Mouse (Mus musculus) limb, embryonic 13.5 days (tissue): ENCODE data around the gene Idh3g. TPM values are rescaled to one million over a fixed set of nuclear protein-coding genes. Genes with fewer than 3 reads are reported as not detected.
"Not testable (repeated sequence)": the region's sequence is repeated elsewhere in the genome, so short reads cannot be mapped to it uniquely, and the experiment has no call there.

Experiments used
- ATAC-seq: fragments of 200-750 bp; cut with Nextera tagmentation; 2 replicates; pipeline ENCODE4 v1.8.0; 2017; ENCODE audit warnings: low read depth, moderate number of reproducible peaks, moderate TSS enrichment; ENCODE audit not compliant: low FRiP score
- H3K27ac ChIP-seq: fragments of 300-500 bp; sonication (generic); 2 replicates; pipeline ENCODE4 v1.5.1; 2015; ENCODE audit warnings: inconsistent platforms, mild to moderate bottlenecking, moderate library complexity
- H3K27me3 ChIP-seq: fragments of 300-500 bp; sonication (generic); 2 replicates; pipeline ENCODE4 v1.6.1; 2015; ENCODE audit warnings: mild to moderate bottlenecking, inconsistent platforms
- H3K36me3 ChIP-seq: fragments of 300-500 bp; sonication (generic); 2 replicates; pipeline ENCODE4 v1.6.1; 2015; ENCODE audit warnings: inconsistent platforms, mild to moderate bottlenecking, moderate library complexity
- H3K4me1 ChIP-seq: fragments of 300-500 bp; sonication (generic); 2 replicates; pipeline ENCODE4 v1.6.1; 2015; ENCODE audit warnings: inconsistent platforms
- H3K4me2 ChIP-seq: fragments of 300-500 bp; sonication (generic); replicated peaks from 2 replicates; pipeline ENCODE4 v1.6.1; 2015; ENCODE audit warnings: inconsistent platforms, mild to moderate bottlenecking, moderate library complexity
- H3K4me3 ChIP-seq: fragments of 300-500 bp; sonication (generic); 2 replicates; pipeline ENCODE4 v1.5.1; 2015; ENCODE audit warnings: moderate library complexity, mild to moderate bottlenecking, inconsistent platforms
- H3K9ac ChIP-seq: fragments of 300-500 bp; sonication (generic); 2 replicates; pipeline ENCODE4 v1.6.1; 2015; ENCODE audit warnings: mild to moderate bottlenecking, inconsistent platforms
- H3K9me3 ChIP-seq: fragments of 300-500 bp; sonication (generic); 2 replicates; pipeline ENCODE4 v1.6.1; 2016; ENCODE audit warnings: inconsistent platforms
- WGBS: fragments of 180-500 bp; shearing (Covaris S2); methylation state at CpG from one replicate; pipeline ENCODE4 v1.1.7; 2015; 5-methylcytosine and 5-hydroxymethylcytosine counted together
- polyA plus RNA-seq: library from polyadenylated mRNA; unstranded; fragments of >200 nt; fragmentation: Nextera tagmentation; extraction: Ambion mirVana; gene quantifications from 2 replicates; pipeline ENCODE4 v1.2.1, GENCODE M21; 2015

Gene Idh3g
- polyA plus RNA-seq, 1 experiment from 2014 or later, result 200 TPM

GRCm38 (mm10) chrX:73744774-73745481 is 41.8 kb downstream of the Idh3g start:
- WGBS, result 70% methylated on average over 1 of the region's 1 CpGs
- no peak overlapping the region for H3K27ac ChIP-seq
- H3K4me2 ChIP-seq, result no peak overlapping the region
- H3K4me1 ChIP-seq, result no peaks in the 10 kb centered on the region
- H3K9me3 ChIP-seq, result no peaks in the 10 kb centered on the region
- no peaks in the 10 kb centered on the region for H3K27me3 ChIP-seq
- no peak overlapping the region for H3K4me3 ChIP-seq
- H3K36me3 ChIP-seq, result no peaks in the 10 kb centered on the region
- ATAC-seq, result no peak
- no peak overlapping the region for H3K9ac ChIP-seq

DNA sequence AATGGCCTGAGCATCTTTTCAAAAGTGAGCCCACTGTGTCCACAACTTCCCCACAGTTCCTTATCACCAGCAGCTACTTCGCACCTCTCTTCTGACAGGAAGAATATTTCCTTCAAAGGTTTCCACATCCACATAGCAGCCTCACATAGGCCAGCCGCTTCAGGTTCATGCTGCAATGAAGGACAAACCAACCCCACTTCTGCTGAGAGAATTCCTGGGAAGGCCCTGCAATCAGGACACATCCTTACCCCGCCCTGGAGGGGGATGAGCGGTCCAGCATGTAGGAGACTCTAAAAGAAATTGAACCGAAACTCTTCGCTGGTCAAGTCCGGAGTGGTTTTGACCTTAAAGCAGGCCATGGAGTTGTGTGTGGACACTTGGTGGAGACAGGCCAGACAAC is 46.9 kb downstream of the Idh3g start:
- WGBS, result 92% methylated on average over 7 of the region's 7 CpGs
- H3K4me1 ChIP-seq, H3K4me3 ChIP-seq, H3K27ac ChIP-seq, H3K36me3 ChIP-seq, H3K4me2 ChIP-seq, ATAC-seq, H3K27me3 ChIP-seq, H3K9ac ChIP-seq, H3K9me3 ChIP-seq: not testable (repeated sequence)

- Histone ChIP-seq H3K4me1 (no peaks in the 10 kb centered on the region), H3K4me2 (no peak overlapping the region), H3K4me3 (no peak overlapping the region), H3K27me3 (no peaks in the 10 kb centered on the region), H3K27ac (no peak overlapping the region), H3K9ac (no peak overlapping the region), H3K9me3 (no peaks in the 10 kb centered on the region), H3K36me3 (no peaks in the 10 kb centered on the region)
- ATAC-seq, result no peak
- 63% methylated on average over 5 of the region's 5 CpGs for WGBS
Observed at GRCm38 (mm10) chrX:73739151-73739550, 47.5 kb downstream of the Idh3g start.

- no peak for ATAC-seq
- H3K27ac ChIP-seq, result no peak overlapping the region
- H3K4me2 ChIP-seq, result no peak overlapping the region
- 100% methylated on average over 1 of the region's 1 CpGs for WGBS
- H3K4me3 ChIP-seq, result no peak overlapping the region
- no peaks in the 10 kb centered on the region for H3K4me1 ChIP-seq
- H3K27me3 ChIP-seq, result no peaks in the 10 kb centered on the region
- no peak overlapping the region for H3K9ac ChIP-seq
- no peaks in the 10 kb centered on the region for H3K9me3 ChIP-seq
- no peaks in the 10 kb centered on the region for H3K36me3 ChIP-seq
Observed at GRCm38 (mm10) chrX:73738155-73738554, 48.5 kb downstream of the Idh3g start.

GRCm38 (mm10) chrX:73730908-73731307 is 55.8 kb downstream of the Idh3g start:
- no peak overlapping the region for H3K27ac ChIP-seq
- H3K36me3 ChIP-seq, result peaks cover 12% of the 10 kb centered on the region; the same call in 1 of the 2 replicates
- no peak for ATAC-seq
- H3K4me2 ChIP-seq, result no peak overlapping the region
- H3K4me1 ChIP-seq, result no peaks in the 10 kb centered on the region
- H3K9ac ChIP-seq, result no peak overlapping the region
- H3K4me3 ChIP-seq, result no peak overlapping the region
- H3K9me3 ChIP-seq, result no peaks in the 10 kb centered on the region
- WGBS, result 38% methylated on average over 1 of the region's 1 CpGs
- no peaks in the 10 kb centered on the region for H3K27me3 ChIP-seq

Other genes with a start within 250 kb of the Idh3g start
- 22.6 and 23.2 TPM in 2 replicates for gene Dusp9, start 147.5 kb downstream of the Idh3g start, polyA plus RNA-seq
- gene Pnck, start 126.8 kb downstream of the Idh3g start, polyA plus RNA-seq, result 21.7 TPM in 2 replicates
- 8.3 and 8.8 TPM in 2 replicates for gene Slc6a8, start 113.7 kb downstream of the Idh3g start, polyA plus RNA-seq
- 211 and 215 TPM in 2 replicates for gene Bcap31, start 70.7 kb downstream of the Idh3g start, polyA plus RNA-seq
- gene Abcd1, start 70.3 kb downstream of the Idh3g start, polyA plus RNA-seq, result 16.1 and 17.1 TPM in 2 replicates
- gene Plxnb3, start 29.8 kb downstream of the Idh3g start, polyA plus RNA-seq, result 0.37 and 0.48 TPM in 2 replicates
- gene Srpk3, start 12.5 kb downstream of the Idh3g start, polyA plus RNA-seq, result 23.8 and 25.7 TPM in 2 replicates
- 182 TPM in 2 replicates for gene Ssr4, start 131 bp upstream of the Idh3g start, polyA plus RNA-seq
- gene Pdzd4, start 38.1 kb upstream of the Idh3g start, polyA plus RNA-seq, result 1.2 and 1.6 TPM in 2 replicates
- 0.05 and 0.13 TPM in 2 replicates for gene Avpr2, start 105.2 kb upstream of the Idh3g start, polyA plus RNA-seq
- gene L1cam, start 109.2 kb upstream of the Idh3g start, polyA plus RNA-seq, result 2.0 and 2.6 TPM in 2 replicates
- 3.0 and 3.9 TPM in 2 replicates for gene Arhgap4, start 135.0 kb upstream of the Idh3g start, polyA plus RNA-seq
- 138 and 139 TPM in 2 replicates for gene Naa10, start 135.0 kb upstream of the Idh3g start, polyA plus RNA-seq
- 29.7 and 32.3 TPM in 2 replicates for gene Renbp, start 144.0 kb upstream of the Idh3g start, polyA plus RNA-seq
- 62.0 and 64.6 TPM in 2 replicates for gene Hcfc1, start 179.5 kb upstream of the Idh3g start, polyA plus RNA-seq
- gene Irak1, start 237.0 kb upstream of the Idh3g start, polyA plus RNA-seq, result 54.3 and 60.5 TPM in 2 replicates